In genomic region chr8:120276051-120276890, GRCm38 (mm10) we compare ENCODE assay signal across 8 mouse cellular contexts. TPM values are rescaled to one million over a fixed set of nuclear protein-coding genes. Genes with fewer than 3 reads are reported as not detected.
A peak's percentile ranks its signal among the peaks of the same experiment; 100 is the strongest.
DNase-seq lines count a peak whose midpoint lies in the region; ATAC-seq and TF ChIP-seq lines count a peak whose summit lies in the region.

No protein-coding gene starts in this region.

- H3K4me3 ChIP-seq in intestine, embryonic 14.5 days (ENCODE audit: low read depth, low read length): peak overlapping the region; percentile 33
- peak overlapping the region; percentile 53 for H3K4me3 ChIP-seq in liver, embryonic 15.5 days (replicated peaks)
- peak overlapping the region; percentile 22 for H3K4me3 ChIP-seq in thymus, adult 2 months (ENCODE audit: control insufficient read depth, insufficient read depth, low read length)

- no peaks in the 10 kb centered on the region for H3K36me3 ChIP-seq in intestine, embryonic 14.5 days (ENCODE audit: control insufficient read depth, insufficient read depth, low read length)
- H3K36me3 ChIP-seq in liver, embryonic 15.5 days (replicated peaks): no peaks in the 10 kb centered on the region
- H3K36me3 ChIP-seq in thymus, adult 2 months (ENCODE audit: control insufficient read depth, insufficient read depth, low read length): no peaks in the 10 kb centered on the region

- DNase-seq in layer of hippocampus, adult 11-12 months (ENCODE audit: low spot score): peak; percentile 80
- DNase-seq in layer of hippocampus, adult 9-10 months (ENCODE audit: low spot score): no peak
- peak; percentile 97 for DNase-seq in embryo, embryonic 10 days (ENCODE audit: low spot score)
- DNase-seq in gastrocnemius, postnatal 36 days: peak; percentile 85 to 87
- peak; percentile 92 for DNase-seq in intestine, embryonic 14.5 days (ENCODE audit: low spot score)
- peak; percentile 94 for DNase-seq in neural tube, embryonic 10.5 days (ENCODE audit: extremely low spot score, low spot score)
- peak; percentile 67 for DNase-seq in thymus, adult 2 months

- H3K4me1 ChIP-seq in intestine, embryonic 14.5 days (replicated peaks; ENCODE audit: control insufficient read depth, insufficient read depth, low read length): peaks cover 45% of the 10 kb centered on the region
- H3K4me1 ChIP-seq in liver, embryonic 15.5 days (replicated peaks): peaks cover 27% of the 10 kb centered on the region
- peaks cover 15% of the 10 kb centered on the region for H3K4me1 ChIP-seq in thymus, adult 2 months (replicated peaks; ENCODE audit: control insufficient read depth, insufficient read depth, low read length)

- H3K9ac ChIP-seq in intestine, embryonic 14.5 days (ENCODE audit: low read length): peak overlapping the region; percentile 42
- H3K9ac ChIP-seq in liver, embryonic 15.5 days: peak overlapping the region; percentile 58; the same call in 1 of the 2 replicates

- TF ChIP-seq POLR2A in thymus, adult 2 months (IDR thresholded peaks at IDR 0.05; ENCODE audit: control insufficient read depth, extremely low read depth, insufficient read depth, low read length, poor library complexity): no peak

- peak overlapping the region; percentile 72 for H3K4me2 ChIP-seq in intestine, embryonic 14.5 days (ENCODE audit: low read length)
- H3K4me2 ChIP-seq in liver, embryonic 15.5 days: peak overlapping the region; percentile 89

- H3K27me3 ChIP-seq in intestine, embryonic 14.5 days (replicated peaks; ENCODE audit: control insufficient read depth, insufficient read depth, low read length): no peaks in the 10 kb centered on the region
- H3K27me3 ChIP-seq in liver, embryonic 15.5 days: peaks cover 77% of the 10 kb centered on the region
- H3K27me3 ChIP-seq in thymus, adult 2 months (ENCODE audit: control insufficient read depth, insufficient read depth, low read length): no peaks in the 10 kb centered on the region

- intact Hi-C loops in gastrocnemius, postnatal 36 days (cut with DNase I): no loop called here

- under 1% methylated on average over 49 of the region's 49 CpGs for WGBS in intestine, embryonic 14.5 days
- WGBS in liver, embryonic 15.5 days (ENCODE audit: insufficient replicate concordance): under 1% methylated on average over 49 of the region's 49 CpGs
- WGBS in thymus, adult 2 months: 2% methylated on average over 49 of the region's 49 CpGs

- ATAC-seq in intestine, embryonic 14.5 days (replicated peaks; ENCODE audit: low FRiP score, low TSS enrichment, low read depth): peak; percentile 88
- peak; percentile 86 for ATAC-seq in liver, embryonic 15.5 days (ENCODE audit: insufficient read depth)

- H3K27ac ChIP-seq in intestine, embryonic 14.5 days (ENCODE audit: low read depth): peak overlapping the region; percentile 88
- peak overlapping the region; percentile 46; the same call in 1 of the 2 replicates for H3K27ac ChIP-seq in liver, embryonic 15.5 days (replicated peaks)
- H3K27ac ChIP-seq in thymus, adult 2 months (ENCODE audit: control insufficient read depth, insufficient read depth, low read length): no peak overlapping the region

- no peaks in the 10 kb centered on the region for H3K9me3 ChIP-seq in intestine, embryonic 14.5 days (ENCODE audit: control insufficient read depth, low read length)
- H3K9me3 ChIP-seq in liver, embryonic 15.5 days (replicated peaks): no peaks in the 10 kb centered on the region

- no peak for TF ChIP-seq CTCF in thymus, adult 2 months (IDR thresholded peaks at IDR 0.05; ENCODE audit: borderline replicate concordance, control insufficient read depth, extremely low read depth, insufficient read depth, low read length, poor library complexity)

RNA-seq across cellular contexts. Expression of gene Gse1, which starts 48.0 kb away (rescaled TPM):
- 10 to 100 TPM; 28.9 to 30.8 TPM for total RNA-seq in gastrocnemius, postnatal 36 days (2021)
- 13.3 and 16.7 TPM in 2 replicates for polyA plus RNA-seq in intestine, embryonic 14.5 days (2014; fragmentation: Nextera tagmentation; extraction: Ambion mirVana)
- polyA plus RNA-seq in liver, embryonic 15.5 days (2015; fragmentation: Nextera tagmentation; extraction: Ambion mirVana): 8.7 and 10.6 TPM in 2 replicates
- polyA plus RNA-seq in thymus, adult 2 months (2012; rRNA removed): 202 and 226 TPM in 2 replicates

Comparison
In these comparisons a context has a peak if more than half of its experiments do, and no peak if none do; other contexts are left out.
1. RNA of gene Gse1, which starts 48.0 kb away (polyA plus RNA-seq): 202 to 226 TPM in thymus, adult 2 months; 13.3 to 16.7 TPM in intestine, embryonic 14.5 days and 8.7 to 10.6 TPM in liver, embryonic 15.5 days; every median in the first group is over 10 times any median in the second.
2. Peak in every context shown above with its lines, with median percentiles within 50 percentile points of each other: H3K4me3 ChIP-seq.